Mouse (Mus musculus) skeletal muscle tissue, adult 2 months (tissue): ENCODE measurements around the gene Gm1113.

ENCODE experiments used
- DNase-seq: peaks from one replicate; pipeline ENCODE4 v3.0.0-alpha.2; 2012; ENCODE audit warnings: low read depth, low spot score

Gene Gm1113

GRCm38 (mm10) chr9:35482014-35482898 lies 35.8 kb downstream of the Gm1113 start:
- DNase-seq, result no peak

GRCm38 (mm10) chr9:35479456-35479855 lies 38.6 kb downstream of the Gm1113 start:
- no peak for DNase-seq

GRCm38 (mm10) chr9:35475394-35475793 lies 42.7 kb downstream of the Gm1113 start:
- no peak for DNase-seq

GRCm38 (mm10) chr9:35474104-35474724 lies 43.9 kb downstream of the Gm1113 start:
- DNase-seq, result no peak

GRCm38 (mm10) chr9:35468913-35469312 lies 49.2 kb downstream of the Gm1113 start:
- DNase-seq, result no peak

- no peak for DNase-seq
Observed at GRCm38 (mm10) chr9:35467264-35467817, 50.7 kb downstream of the Gm1113 start.

- DNase-seq, result no peak
Observed at GRCm38 (mm10) chr9:35459594-35459993, 58.5 kb downstream of the Gm1113 start.
